Mouse (Mus musculus) bone marrow macrophage, adult 2 months (primary cell): ENCODE measurements around the gene Aatk.

Experiments used
- CTCF ChIP-seq: IDR thresholded peaks from 2 replicates; pipeline ENCODE4 v1.5.1; 2012; ENCODE audit warnings: low read depth, mild to moderate bottlenecking, low read length, moderate library complexity
- POLR2A ChIP-seq: IDR thresholded peaks from 2 replicates; pipeline ENCODE4 v1.6.1; 2012; ENCODE audit warnings: mild to moderate bottlenecking, low read depth, low read length, borderline replicate concordance

GRCm38 (mm10) chr11:119960671-119961070 lies 86.3 kb downstream of the Aatk start:
- TF ChIP-seq CTCF (no peak), POLR2A (no peak)
